Mouse (Mus musculus) embryonic facial prominence, embryonic 15.5 days (tissue): ENCODE measurements around the gene Ptprn2. TPM values are rescaled to one million over a fixed set of nuclear protein-coding genes. Genes with fewer than 3 reads are reported as not detected.

Experiments
- ATAC-seq: fragments of 200-750 bp; cut with Nextera tagmentation; 2 replicates; pipeline ENCODE4 v1.8.0; 2017; ENCODE audit warnings: low read depth, moderate TSS enrichment; ENCODE audit not compliant: insufficient number of reproducible peaks, low FRiP score, low TSS enrichment
- H3K27ac ChIP-seq: fragments of 300-500 bp; sonication (generic); replicated peaks from 2 replicates; pipeline ENCODE4 v1.5.1; 2015; ENCODE audit warnings: mild to moderate bottlenecking, inconsistent platforms
- H3K27me3 ChIP-seq: fragments of 300-500 bp; sonication (generic); 2 replicates; pipeline ENCODE4 v1.6.1; 2015; ENCODE audit warnings: inconsistent platforms
- H3K36me3 ChIP-seq: fragments of 300-500 bp; sonication (generic); 2 replicates; pipeline ENCODE4 v1.6.1; 2015; ENCODE audit warnings: mild to moderate bottlenecking, inconsistent platforms
- H3K4me1 ChIP-seq: fragments of 300-500 bp; sonication (generic); 2 replicates; pipeline ENCODE4 v1.6.1; 2015; ENCODE audit warnings: inconsistent platforms
- H3K4me2 ChIP-seq: fragments of 300-500 bp; sonication (generic); replicated peaks from 2 replicates; pipeline ENCODE4 v1.6.1; 2015; ENCODE audit warnings: mild to moderate bottlenecking, inconsistent platforms
- H3K4me3 ChIP-seq: fragments of 300-500 bp; sonication (generic); replicated peaks from 2 replicates; pipeline ENCODE4 v1.5.1; 2015; ENCODE audit warnings: mild to moderate bottlenecking, inconsistent platforms
- H3K9ac ChIP-seq: fragments of 300-500 bp; sonication (generic); 2 replicates; pipeline ENCODE4 v1.6.1; 2015; ENCODE audit warnings: inconsistent platforms
- H3K9me3 ChIP-seq: fragments of 300-500 bp; sonication (generic); replicated peaks from 2 replicates; pipeline ENCODE4 v1.6.1; 2016; ENCODE audit warnings: inconsistent platforms
- WGBS: fragments of 180-500 bp; shearing (Covaris S2); methylation state at CpG from one replicate; pipeline ENCODE4 v1.1.7; 2015; 5-methylcytosine and 5-hydroxymethylcytosine counted together
- polyA plus RNA-seq: library from polyadenylated mRNA; unstranded; fragments of >200 nt; fragmentation: Nextera tagmentation; extraction: Ambion mirVana; gene quantifications from 2 replicates; pipeline ENCODE4 v1.2.1, GENCODE M21; 2015

The Ptprn2 gene
- polyA plus RNA-seq, 1 experiment from 2014 or later = 0.12 TPM

DNA sequence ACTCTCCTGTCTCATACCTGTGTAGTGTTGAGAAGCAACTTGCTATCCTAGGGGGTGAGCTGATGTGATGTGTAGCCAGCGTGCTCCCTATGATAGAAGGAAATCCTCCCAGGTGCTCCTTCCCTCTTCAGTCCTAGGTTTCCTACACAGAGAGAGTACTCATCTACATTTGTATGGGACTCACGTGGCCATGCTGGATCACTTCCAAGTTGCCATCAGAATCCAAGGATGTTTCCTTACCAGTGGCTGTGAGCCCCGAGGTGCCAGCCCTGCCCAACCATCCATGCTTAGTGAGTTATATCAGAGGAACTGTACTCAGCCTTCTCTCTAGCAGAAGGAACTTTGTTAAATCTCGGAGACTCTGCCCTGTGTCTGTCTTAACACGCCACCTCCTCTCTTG is 729.4 kb downstream of the Ptprn2 start:
- no peak overlapping the region for H3K9ac ChIP-seq
- no peak overlapping the region for H3K4me3 ChIP-seq
- no peaks in the 10 kb centered on the region for H3K9me3 ChIP-seq
- ATAC-seq = no peak
- H3K36me3 ChIP-seq = no peaks in the 10 kb centered on the region
- no peak overlapping the region for H3K4me2 ChIP-seq
- WGBS = 72% methylated on average over 5 of the region's 5 CpGs
- H3K4me1 ChIP-seq = no peaks in the 10 kb centered on the region
- H3K27ac ChIP-seq = no peak overlapping the region
- H3K27me3 ChIP-seq = no peaks in the 10 kb centered on the region

DNA sequence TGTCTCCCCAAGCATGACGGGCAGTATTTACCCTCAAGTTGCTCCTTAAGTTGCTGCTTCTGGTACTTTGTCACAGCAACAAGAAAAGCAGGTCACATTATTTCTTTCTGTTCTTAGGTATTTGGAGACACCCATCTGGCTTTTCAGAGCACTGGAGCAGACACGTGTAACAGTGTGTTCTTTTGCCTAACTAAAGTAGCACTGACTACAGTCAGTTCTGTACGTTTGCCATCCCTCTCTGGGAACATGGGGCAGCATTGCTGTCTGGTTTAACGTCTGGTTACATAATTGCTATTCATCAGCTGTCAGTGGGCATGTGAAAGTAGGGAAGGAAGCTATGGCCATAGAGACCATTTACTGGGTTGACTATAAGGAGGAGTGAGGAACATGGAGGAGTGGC is 736.4 kb downstream of the Ptprn2 start:
- H3K27me3 ChIP-seq = no peaks in the 10 kb centered on the region
- no peak overlapping the region for H3K27ac ChIP-seq
- 82% methylated on average over 4 of the region's 4 CpGs for WGBS
- no peak for ATAC-seq
- no peaks in the 10 kb centered on the region for H3K36me3 ChIP-seq
- no peak overlapping the region for H3K4me3 ChIP-seq
- H3K9ac ChIP-seq = no peak overlapping the region
- no peaks in the 10 kb centered on the region for H3K9me3 ChIP-seq
- no peaks in the 10 kb centered on the region for H3K4me1 ChIP-seq
- no peak overlapping the region for H3K4me2 ChIP-seq

DNA sequence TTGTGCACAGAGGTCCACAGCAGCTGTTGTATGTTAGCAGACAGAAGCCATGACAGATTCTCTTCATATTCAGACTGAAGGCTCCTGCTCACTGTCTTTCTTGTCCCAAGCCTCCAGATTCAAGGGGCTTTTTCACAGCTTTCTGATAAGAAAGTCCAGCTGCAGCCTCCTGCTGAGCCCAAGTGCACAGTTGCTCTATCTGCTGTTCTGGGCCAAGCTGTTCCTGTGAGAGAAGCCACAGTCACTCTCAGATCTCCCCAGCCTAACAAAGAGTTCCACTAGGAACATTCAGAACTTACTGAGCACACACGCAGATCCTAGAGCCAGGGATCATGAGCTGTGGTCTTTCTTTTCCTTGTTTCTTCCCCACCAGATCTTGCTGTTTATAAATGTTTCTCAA is 738.5 kb downstream of the Ptprn2 start:
- H3K27ac ChIP-seq = no peak overlapping the region
- H3K9me3 ChIP-seq = no peaks in the 10 kb centered on the region
- no peak overlapping the region for H3K9ac ChIP-seq
- H3K4me3 ChIP-seq = no peak overlapping the region
- ATAC-seq = no peak
- no peaks in the 10 kb centered on the region for H3K27me3 ChIP-seq
- no peak overlapping the region for H3K4me2 ChIP-seq
- 95% methylated on average over 1 of the region's 1 CpGs for WGBS
- H3K36me3 ChIP-seq = no peaks in the 10 kb centered on the region
- no peaks in the 10 kb centered on the region for H3K4me1 ChIP-seq

DNA sequence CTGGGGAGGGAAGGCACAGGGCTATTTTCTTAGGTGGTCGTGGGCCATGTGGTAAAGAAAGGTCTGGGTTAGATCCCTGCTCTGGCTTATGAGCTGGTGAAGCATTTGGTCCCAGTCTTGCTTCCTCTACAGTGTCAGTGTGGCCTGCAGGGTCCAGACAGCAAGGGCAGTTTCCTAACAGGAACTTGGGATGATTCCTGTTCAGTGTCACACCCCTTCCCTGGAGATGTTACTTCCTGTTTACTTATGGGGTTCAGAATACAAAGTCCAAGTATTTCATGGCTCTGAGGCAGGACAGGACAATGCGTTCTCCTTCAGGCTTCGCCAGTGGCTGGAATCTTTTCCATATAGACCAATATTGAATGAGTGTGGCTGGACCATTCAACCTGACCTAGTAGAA is 741.7 kb downstream of the Ptprn2 start:
- Histone ChIP-seq H3K36me3 (no peaks in the 10 kb centered on the region), H3K4me2 (no peak overlapping the region), H3K4me1 (no peaks in the 10 kb centered on the region), H3K9me3 (no peaks in the 10 kb centered on the region), H3K4me3 (no peak overlapping the region), H3K27ac (no peak overlapping the region), H3K9ac (no peak overlapping the region), H3K27me3 (no peaks in the 10 kb centered on the region)
- ATAC-seq = no peak
- 79% methylated on average over 3 of the region's 3 CpGs for WGBS

DNA sequence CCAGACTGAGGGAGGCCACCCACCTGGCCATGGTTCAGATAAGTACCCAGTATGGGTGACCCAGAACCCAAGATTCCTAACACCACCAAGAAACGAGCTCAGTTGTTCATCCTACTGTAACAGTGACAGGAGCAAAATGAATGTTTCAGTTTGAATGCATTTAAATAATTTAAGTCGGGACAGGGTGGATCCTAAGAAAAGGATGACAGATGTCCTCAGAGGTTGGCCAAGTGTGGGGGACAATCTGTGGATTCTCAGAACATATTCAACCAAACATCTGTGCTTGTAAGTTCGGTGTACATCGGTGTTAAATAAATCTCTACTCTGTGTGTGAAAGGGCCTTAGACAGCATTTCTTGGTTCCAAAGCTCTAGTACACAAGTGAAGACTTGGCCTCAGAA is 743.9 kb downstream of the Ptprn2 start:
- 70% methylated on average over 4 of the region's 4 CpGs for WGBS
- ATAC-seq = no peak
- no peaks in the 10 kb centered on the region for H3K4me1 ChIP-seq

GRCm38 (mm10) chr12:117230282-117230681 is 744.8 kb downstream of the Ptprn2 start:
- H3K4me2 ChIP-seq = no peak overlapping the region
- no peak overlapping the region for H3K9ac ChIP-seq
- H3K4me1 ChIP-seq = no peaks in the 10 kb centered on the region
- H3K27ac ChIP-seq = no peak overlapping the region
- WGBS = 81% methylated on average over 6 of the region's 6 CpGs
- no peak for ATAC-seq
- no peaks in the 10 kb centered on the region for H3K27me3 ChIP-seq
- H3K9me3 ChIP-seq = no peaks in the 10 kb centered on the region
- no peak overlapping the region for H3K4me3 ChIP-seq
- no peaks in the 10 kb centered on the region for H3K36me3 ChIP-seq

More for the DNA sequence above, 743.9 kb downstream of the Ptprn2 start:
- H3K27ac ChIP-seq = no peak overlapping the region
- no peaks in the 10 kb centered on the region for H3K27me3 ChIP-seq
- H3K9me3 ChIP-seq = no peaks in the 10 kb centered on the region
- H3K9ac ChIP-seq = no peak overlapping the region
- no peaks in the 10 kb centered on the region for H3K36me3 ChIP-seq
- no peak overlapping the region for H3K4me3 ChIP-seq
- no peak overlapping the region for H3K4me2 ChIP-seq

- ATAC-seq = no peak
- WGBS = 35% methylated on average over 5 of the region's 5 CpGs
These were observed 746.3 kb downstream of the Ptprn2 start for GRCm38 (mm10) chr12:117231850-117232249.

GRCm38 (mm10) chr12:117235114-117235513 is 749.6 kb downstream of the Ptprn2 start:
- Histone ChIP-seq H3K9ac (no peak overlapping the region), H3K27ac (no peak overlapping the region), H3K4me2 (no peak overlapping the region), H3K36me3 (no peaks in the 10 kb centered on the region), H3K9me3 (no peaks in the 10 kb centered on the region), H3K4me1 (no peaks in the 10 kb centered on the region), H3K27me3 (no peaks in the 10 kb centered on the region), H3K4me3 (no peak overlapping the region)
- ATAC-seq = no peak

More at GRCm38 (mm10) chr12:117231850-117232249, 746.3 kb downstream of the Ptprn2 start:
- Histone ChIP-seq H3K4me2 (no peak overlapping the region), H3K9me3 (no peaks in the 10 kb centered on the region), H3K9ac (no peak overlapping the region), H3K27ac (no peak overlapping the region), H3K4me3 (no peak overlapping the region), H3K27me3 (no peaks in the 10 kb centered on the region), H3K36me3 (no peaks in the 10 kb centered on the region), H3K4me1 (no peaks in the 10 kb centered on the region)

DNA sequence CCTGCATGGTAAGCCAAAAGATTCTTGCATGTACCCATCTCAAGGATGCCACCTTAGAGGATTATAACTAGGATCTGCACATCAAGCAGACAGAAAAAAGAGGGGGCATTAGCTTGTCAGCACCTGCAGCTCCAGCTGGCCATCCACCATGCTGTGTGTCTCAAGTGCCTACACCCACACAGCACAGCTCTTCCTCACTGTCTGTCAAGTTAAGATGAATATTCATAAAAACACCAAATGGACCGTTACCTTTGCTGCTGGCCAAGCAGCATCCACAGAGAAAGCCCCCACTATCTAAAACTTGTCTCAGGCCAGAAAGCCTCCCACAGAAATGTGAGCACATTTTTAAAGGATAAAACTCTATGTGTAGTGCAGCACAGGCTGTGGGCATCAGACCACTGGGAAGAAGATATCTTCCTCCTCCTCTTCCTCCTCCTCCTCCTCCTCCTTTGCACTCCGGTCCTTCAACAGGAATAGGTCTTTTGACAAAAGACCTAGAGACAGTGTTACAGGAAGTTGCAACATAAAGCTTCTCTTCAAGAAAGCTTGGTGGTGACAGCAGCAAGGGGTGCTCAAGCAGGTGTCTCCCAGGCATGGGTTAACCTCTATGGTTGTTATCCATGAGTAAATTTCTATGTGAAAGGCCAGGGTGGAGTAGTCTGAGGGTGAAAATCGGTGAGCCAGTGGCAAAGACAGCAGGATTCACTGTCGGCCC is 750.7 kb downstream of the Ptprn2 start:
- H3K4me3 ChIP-seq = no peak overlapping the region
- no peaks in the 10 kb centered on the region for H3K4me1 ChIP-seq
- no peak for ATAC-seq
- no peaks in the 10 kb centered on the region for H3K9me3 ChIP-seq
- no peaks in the 10 kb centered on the region for H3K36me3 ChIP-seq
- no peaks in the 10 kb centered on the region for H3K27me3 ChIP-seq
- no peak overlapping the region for H3K27ac ChIP-seq
- 75% methylated on average over 4 of the region's 4 CpGs for WGBS
- no peak overlapping the region for H3K4me2 ChIP-seq
- H3K9ac ChIP-seq = no peak overlapping the region

GRCm38 (mm10) chr12:117236981-117237380 is 751.5 kb downstream of the Ptprn2 start:
- Histone ChIP-seq H3K4me3 (no peak overlapping the region), H3K27me3 (no peaks in the 10 kb centered on the region), H3K9me3 (no peaks in the 10 kb centered on the region), H3K36me3 (no peaks in the 10 kb centered on the region), H3K4me1 (no peaks in the 10 kb centered on the region), H3K4me2 (no peak overlapping the region), H3K27ac (no peak overlapping the region), H3K9ac (no peak overlapping the region)
- whole genome bisulfite sequencing = 79% methylated on average over 3 of the region's 3 CpGs
- no peak for ATAC-seq

DNA sequence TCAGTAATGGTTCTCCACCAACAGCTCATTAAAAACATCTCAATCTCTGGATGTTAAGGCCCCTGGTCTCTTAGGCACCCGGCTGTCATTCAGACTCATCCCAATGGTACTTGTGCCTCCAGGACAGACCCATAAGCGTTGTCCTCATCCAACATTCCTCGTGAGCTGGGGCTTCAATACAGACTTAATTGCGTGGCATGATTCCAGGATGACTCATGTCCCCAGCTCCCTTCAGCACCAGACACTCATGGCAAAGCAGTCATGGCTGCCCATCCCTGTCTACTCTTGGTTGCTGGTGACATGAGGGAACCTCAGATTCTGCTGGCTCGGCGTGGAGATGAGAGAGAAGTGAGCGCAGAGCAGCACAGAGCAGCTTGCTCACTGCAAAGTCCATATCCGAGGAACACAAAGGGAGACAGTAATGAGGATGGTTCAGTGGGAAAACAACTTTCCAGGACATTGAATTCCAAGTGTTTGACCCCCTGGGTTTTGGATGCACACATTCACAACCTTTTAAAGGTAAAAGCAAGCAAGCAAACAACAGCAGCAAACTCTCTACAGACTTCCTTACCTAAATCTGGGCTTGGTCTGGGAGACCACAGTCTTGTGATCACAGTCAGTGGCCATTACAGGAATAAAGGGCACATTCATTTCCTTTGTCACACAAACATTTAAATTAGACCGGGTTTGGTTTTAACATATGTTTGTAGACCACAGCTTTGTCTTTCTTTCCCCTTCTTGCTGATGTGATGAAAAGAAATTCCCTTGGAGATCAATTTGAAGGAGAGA is 754.6 kb downstream of the Ptprn2 start:
- 66% methylated on average over 9 of the region's 9 CpGs for WGBS
- no peaks in the 10 kb centered on the region for H3K27me3 ChIP-seq
- H3K4me3 ChIP-seq = no peak overlapping the region
- no peaks in the 10 kb centered on the region for H3K9me3 ChIP-seq
- H3K4me1 ChIP-seq = no peaks in the 10 kb centered on the region
- H3K9ac ChIP-seq = no peak overlapping the region
- H3K36me3 ChIP-seq = no peaks in the 10 kb centered on the region
- no peak overlapping the region for H3K4me2 ChIP-seq
- ATAC-seq = no peak
- no peak overlapping the region for H3K27ac ChIP-seq

- WGBS = 50% methylated on average over 7 of the region's 7 CpGs
- ATAC-seq = no peak
These were observed 756.7 kb downstream of the Ptprn2 start for GRCm38 (mm10) chr12:117242181-117242580.

More at GRCm38 (mm10) chr12:117242181-117242580, 756.7 kb downstream of the Ptprn2 start:
- Histone ChIP-seq H3K27ac (no peak overlapping the region), H3K4me2 (no peak overlapping the region), H3K36me3 (no peaks in the 10 kb centered on the region), H3K4me1 (no peaks in the 10 kb centered on the region), H3K4me3 (no peak overlapping the region), H3K9ac (no peak overlapping the region), H3K27me3 (no peaks in the 10 kb centered on the region), H3K9me3 (no peaks in the 10 kb centered on the region)
